Mouse (Mus musculus) thymus, adult 2 months (tissue): ENCODE results near the gene Tpk1. TPM values are rescaled to one million over a fixed set of nuclear protein-coding genes. Genes with fewer than 3 reads are reported as not detected.

ENCODE experiments used
- DNase-seq: peaks from one replicate; pipeline ENCODE4 v3.0.0; 2021
- H3K27ac ChIP-seq: fragments of 200-500 bp; 2 replicates; pipeline ENCODE4 v1.5.1; 2012; ENCODE audit warnings: low read length, control low read depth; ENCODE audit not compliant: control insufficient read depth, insufficient read depth
- H3K27me3 ChIP-seq: fragments of 200-500 bp; 2 replicates; pipeline ENCODE4 v1.6.1; 2012; ENCODE audit warnings: mild to moderate bottlenecking, low read length, moderate library complexity, mixed read lengths; ENCODE audit not compliant: control insufficient read depth, insufficient read depth
- H3K36me3 ChIP-seq: fragments of 200-500 bp; 2 replicates; pipeline ENCODE4 v1.6.1; 2012; ENCODE audit warnings: mild to moderate bottlenecking, low read length, moderate library complexity; ENCODE audit not compliant: control insufficient read depth, insufficient read depth
- H3K4me1 ChIP-seq: fragments of 200-500 bp; replicated peaks from 2 replicates; pipeline ENCODE4 v1.6.1; 2012; ENCODE audit warnings: low read length; ENCODE audit not compliant: control insufficient read depth, insufficient read depth
- H3K4me3 ChIP-seq: fragments of 200-500 bp; 2 replicates; pipeline ENCODE4 v1.5.1; 2012; ENCODE audit warnings: mild to moderate bottlenecking, low read length, control low read depth, moderate library complexity; ENCODE audit not compliant: control insufficient read depth, insufficient read depth
- CTCF ChIP-seq: fragments of 200-500 bp; IDR thresholded peaks from 2 replicates; pipeline ENCODE4 v1.5.1; 2012; ENCODE audit warnings: mild to moderate bottlenecking, control low read depth, low read length, moderate library complexity, borderline replicate concordance; ENCODE audit not compliant: control insufficient read depth, poor library complexity, insufficient read depth; ENCODE audit errors: extremely low read depth
- POLR2A ChIP-seq: fragments of 200-500 bp; IDR thresholded peaks from 2 replicates; pipeline ENCODE4 v1.6.1; 2012; ENCODE audit warnings: mild to moderate bottlenecking, low read length, control low read depth, moderate library complexity; ENCODE audit not compliant: control insufficient read depth, poor library complexity, insufficient read depth; ENCODE audit errors: extremely low read depth
- WGBS: fragments of 180-500 bp; shearing (Covaris S2); methylation state at CpG from one replicate; pipeline ENCODE4 v1.1.7; 2018; 5-methylcytosine and 5-hydroxymethylcytosine counted together
- polyA plus RNA-seq: library from polyadenylated mRNA; depleted of rRNA; stranded (reverse); fragments of >200 nt; gene quantifications from 2 replicates; pipeline ENCODE4 v1.2.3, GENCODE M21; 2012

The Tpk1 gene
- polyA plus RNA-seq, 1 experiment = 3.2 TPM

DNA sequence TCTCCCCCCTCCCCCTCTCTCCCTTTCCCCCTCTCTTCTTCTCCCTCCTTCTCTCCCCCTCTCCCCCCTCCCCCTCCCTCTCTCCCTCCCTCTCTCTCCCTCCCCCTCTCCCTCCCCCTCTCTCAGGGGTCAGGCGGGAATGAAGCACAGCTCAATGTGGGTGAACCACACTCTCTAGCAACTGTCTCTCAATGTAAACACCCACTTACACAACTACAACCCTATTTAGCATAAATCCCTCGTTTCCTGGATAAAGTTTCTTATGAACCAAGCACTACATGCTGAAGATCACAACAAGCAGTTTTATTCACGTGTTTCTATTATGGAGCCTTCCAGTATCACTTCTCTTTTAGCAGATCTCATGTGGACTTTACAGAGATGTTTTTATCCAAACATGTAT, 281.8 kb downstream of the Tpk1 start:
- TF ChIP-seq CTCF (no peak), POLR2A (no peak)
- Histone ChIP-seq H3K4me3 (no peak overlapping the region), H3K27me3 (no peaks in the 10 kb centered on the region), H3K36me3 (no peaks in the 10 kb centered on the region), H3K4me1 (no peaks in the 10 kb centered on the region), H3K27ac (no peak overlapping the region)
- DNase-seq = no peak
- 76% methylated on average over 2 of the region's 3 CpGs for WGBS

DNA sequence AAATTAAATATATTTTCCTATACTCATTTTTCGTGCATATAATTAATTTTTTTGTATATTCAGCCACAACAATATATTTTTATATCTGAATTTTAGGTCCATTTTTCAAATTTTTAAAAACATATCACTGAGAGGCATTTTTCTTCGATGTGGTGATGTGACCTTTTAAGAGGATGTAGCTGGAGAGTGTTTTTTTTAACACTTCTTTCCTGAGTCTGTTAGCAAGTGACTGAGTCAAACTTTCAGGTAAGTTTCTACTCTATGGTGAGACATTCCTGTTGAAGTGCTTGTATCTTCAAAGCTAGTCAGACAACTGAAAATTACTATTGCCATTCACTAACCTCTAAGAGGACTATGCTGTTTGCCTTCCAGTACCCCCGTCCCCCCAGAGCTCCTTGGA, 283.3 kb downstream of the Tpk1 start:
- TF ChIP-seq CTCF (no peak), POLR2A (no peak)
- no peak overlapping the region for H3K27ac ChIP-seq
- no peak for DNase-seq
- H3K4me1 ChIP-seq = no peaks in the 10 kb centered on the region
- H3K4me3 ChIP-seq = no peak overlapping the region
- no peaks in the 10 kb centered on the region for H3K27me3 ChIP-seq
- WGBS = 90% methylated on average over 3 of the region's 3 CpGs
- no peaks in the 10 kb centered on the region for H3K36me3 ChIP-seq

DNA sequence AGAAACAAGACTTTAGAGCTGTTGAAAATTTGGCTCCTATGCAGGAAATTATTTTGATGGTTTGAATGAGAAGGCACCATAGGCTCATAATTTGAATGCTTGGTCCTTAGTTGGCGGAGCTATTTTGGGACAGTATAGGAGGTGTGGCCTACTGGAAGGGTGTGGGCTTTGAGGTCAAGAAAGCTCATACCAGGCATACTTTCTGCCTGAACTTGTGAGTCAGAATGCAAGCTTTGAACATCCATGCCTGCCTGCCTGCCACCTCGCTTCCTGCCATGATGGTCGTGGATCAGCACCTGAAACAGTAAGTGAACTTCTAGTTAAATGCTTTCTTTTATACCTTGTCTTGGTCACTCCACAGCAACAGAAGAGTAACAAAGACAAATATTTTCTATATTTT, 283.8 kb downstream of the Tpk1 start:
- no peak overlapping the region for H3K4me3 ChIP-seq
- DNase-seq = no peak
- no peaks in the 10 kb centered on the region for H3K4me1 ChIP-seq
- H3K36me3 ChIP-seq = no peaks in the 10 kb centered on the region
- TF ChIP-seq POLR2A (no peak), CTCF (no peak)
- no peak overlapping the region for H3K27ac ChIP-seq
- no peaks in the 10 kb centered on the region for H3K27me3 ChIP-seq
- WGBS = 87% methylated on average over 3 of the region's 3 CpGs

DNA sequence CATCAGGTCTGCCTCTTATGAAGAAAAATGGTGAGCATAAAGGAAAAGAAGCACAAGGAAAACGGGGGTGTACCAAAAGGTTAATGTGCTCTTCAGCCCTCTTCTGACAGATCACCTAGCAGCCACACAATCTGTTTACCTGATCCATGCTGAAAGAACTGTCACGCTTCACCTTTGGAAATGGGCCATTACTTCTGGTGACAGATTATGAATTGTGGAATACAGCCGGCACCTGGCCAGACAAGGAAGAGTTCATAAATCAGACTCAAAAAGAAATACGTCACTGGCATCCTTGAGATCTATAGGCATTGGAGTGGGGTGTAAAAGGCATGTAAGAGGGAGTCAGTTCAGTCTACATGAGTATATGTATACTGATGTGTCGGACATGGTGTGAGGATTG, 292.9 kb downstream of the Tpk1 start:
- no peaks in the 10 kb centered on the region for H3K27me3 ChIP-seq
- TF ChIP-seq CTCF (no peak), POLR2A (no peak)
- H3K4me1 ChIP-seq = no peaks in the 10 kb centered on the region
- H3K36me3 ChIP-seq = no peaks in the 10 kb centered on the region
- DNase-seq = no peak
- WGBS = 95% methylated on average over 5 of the region's 5 CpGs
- H3K4me3 ChIP-seq = no peak overlapping the region
- no peak overlapping the region for H3K27ac ChIP-seq

DNA sequence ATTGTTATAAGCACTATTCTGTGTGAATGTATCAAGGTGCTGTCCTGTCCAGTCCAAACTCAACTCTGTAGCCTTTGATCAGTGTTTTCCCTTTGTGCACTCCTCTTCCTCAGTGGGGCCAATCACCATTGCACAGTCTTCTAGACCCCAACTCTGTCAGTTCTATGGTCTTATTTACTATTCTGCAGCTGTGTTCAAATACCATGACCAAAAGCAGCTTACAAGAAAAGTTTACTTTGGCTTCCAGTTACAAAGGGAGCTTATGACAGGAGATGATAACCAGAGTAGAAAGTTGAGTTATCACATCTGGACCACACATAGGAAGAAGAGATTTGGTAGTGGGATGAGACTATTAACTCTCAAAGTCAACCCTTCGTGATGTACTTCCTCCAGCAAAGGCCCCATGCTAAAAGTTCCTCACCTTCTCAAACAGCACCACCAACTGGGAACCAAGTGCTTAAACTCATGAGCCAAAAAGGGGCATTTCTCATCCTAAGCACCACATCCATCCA, 298.6 kb downstream of the Tpk1 start:
- DNase-seq = no peak
- Histone ChIP-seq H3K27me3 (no peaks in the 10 kb centered on the region), H3K27ac (no peak overlapping the region), H3K36me3 (no peaks in the 10 kb centered on the region), H3K4me1 (no peaks in the 10 kb centered on the region), H3K4me3 (no peak overlapping the region)
- TF ChIP-seq CTCF = no peak
- TF ChIP-seq POLR2A = no peak
- WGBS = 85% methylated on average over 1 of the region's 1 CpGs

DNA sequence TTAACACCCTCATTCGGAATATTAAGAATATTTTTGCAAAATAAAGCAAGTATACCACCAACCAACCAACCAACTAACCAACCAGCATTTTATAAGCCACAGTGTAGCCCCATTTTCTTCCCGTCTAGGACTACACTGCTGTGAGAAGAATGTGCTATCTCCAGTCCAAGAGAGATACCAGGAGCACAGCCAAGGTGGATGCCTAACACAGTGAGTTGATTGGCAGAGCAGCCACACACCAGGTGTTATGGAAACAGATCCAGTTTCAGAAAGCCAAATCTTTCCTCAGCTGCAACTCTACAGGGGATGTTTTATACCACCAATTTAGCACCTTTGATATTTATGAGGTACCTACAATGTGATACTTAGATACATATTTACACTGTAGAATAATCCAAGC, 299.1 kb downstream of the Tpk1 start:
- no peaks in the 10 kb centered on the region for H3K4me1 ChIP-seq
- 96% methylated on average over 2 of the region's 2 CpGs for WGBS
- H3K36me3 ChIP-seq = no peaks in the 10 kb centered on the region

DNA sequence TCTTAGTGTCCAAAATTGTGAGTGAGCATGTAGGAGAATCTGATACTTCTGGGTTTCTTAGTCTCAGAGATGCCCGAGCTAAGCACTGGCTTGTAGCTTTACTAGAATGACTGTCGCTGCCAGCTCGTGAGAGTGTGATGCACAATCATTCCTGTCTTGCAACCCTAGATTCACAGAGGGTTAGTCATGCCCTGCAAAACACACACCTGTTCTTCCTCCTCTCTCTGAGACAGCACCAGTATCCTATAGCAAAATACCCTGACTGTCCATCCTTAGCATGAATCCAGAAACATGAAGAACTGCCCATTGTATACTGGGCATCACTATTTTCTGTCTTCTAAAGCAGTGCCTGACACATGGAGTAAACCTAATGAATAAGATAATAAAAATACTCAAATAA, 302.2 kb downstream of the Tpk1 start:
- DNase-seq = no peak
- 94% methylated on average over 3 of the region's 3 CpGs for WGBS
- Histone ChIP-seq H3K27me3 (no peaks in the 10 kb centered on the region), H3K4me1 (no peaks in the 10 kb centered on the region), H3K27ac (no peak overlapping the region), H3K4me3 (no peak overlapping the region), H3K36me3 (no peaks in the 10 kb centered on the region)
- TF ChIP-seq CTCF = no peak
- TF ChIP-seq POLR2A = no peak

More for the DNA sequence above, 299.1 kb downstream of the Tpk1 start:
- Histone ChIP-seq H3K27ac (no peak overlapping the region), H3K27me3 (no peaks in the 10 kb centered on the region), H3K4me3 (no peak overlapping the region)
- TF ChIP-seq CTCF = no peak
- no peak for TF ChIP-seq POLR2A
- no peak for DNase-seq
